Mouse (Mus musculus): ENCODE measurements around the gene Prss56. TPM values are rescaled to one million over a fixed set of nuclear protein-coding genes. Genes with fewer than 3 reads are reported as not detected.

Prss56 gene
- polyA plus RNA-seq, 1 experiment, result not detected

GRCm38 (mm10) chr1:87200811-87201210, 17.7 kb downstream of the Prss56 start:
- H3K36me3 ChIP-seq (replicated peaks; ENCODE audit: low read length), result no peaks in the 10 kb centered on the region
- H3K9me3 ChIP-seq, result peaks cover 14% of the 10 kb centered on the region

DNA sequence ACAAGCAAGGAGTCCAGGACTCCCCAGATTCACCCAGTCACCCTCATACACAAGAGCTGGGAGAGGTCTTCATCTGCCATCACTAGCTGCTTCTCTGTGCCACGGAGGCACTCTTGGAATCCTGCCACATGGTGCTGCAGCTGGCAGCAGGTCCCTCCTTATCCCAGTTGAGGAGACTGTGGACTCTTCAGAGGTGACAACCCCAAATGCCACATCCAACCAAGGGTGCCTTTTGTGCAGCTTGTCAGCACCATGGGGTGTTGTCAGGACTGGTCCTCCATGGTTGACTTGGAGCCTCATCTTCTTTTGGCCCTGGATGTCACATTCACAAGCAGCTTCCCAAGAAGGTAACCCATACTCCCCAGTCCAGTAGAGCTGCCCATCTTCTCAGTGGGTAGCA, 18.7 kb downstream of the Prss56 start:
- TF ChIP-seq GATA1 (IDR thresholded peaks at IDR 0.05; ENCODE audit: borderline replicate concordance, low read length) (no peak), FLI1 (IDR thresholded peaks at IDR 0.05; ENCODE audit: low read length) (no peak)
- H3K9me3 ChIP-seq, result peaks cover 14% of the 10 kb centered on the region

More at GRCm38 (mm10) chr1:87200811-87201210, 17.7 kb downstream of the Prss56 start:
- Histone ChIP-seq H3K4me1 (peaks cover 8% of the 10 kb centered on the region), H3K27me3 (replicated peaks) (peaks cover 76% of the 10 kb centered on the region), H3K4me3 (replicated peaks) (no peak overlapping the region)
- TF ChIP-seq FLI1 (IDR thresholded peaks at IDR 0.05; ENCODE audit: low read length) (no peak), GATA1 (IDR thresholded peaks at IDR 0.05; ENCODE audit: borderline replicate concordance, low read length) (no peak)

GRCm38 (mm10) chr1:87203779-87204178, 20.7 kb downstream of the Prss56 start:
- peaks cover 15% of the 10 kb centered on the region for H3K4me1 ChIP-seq
- H3K27me3 ChIP-seq (replicated peaks), result peaks cover 88% of the 10 kb centered on the region
- H3K9me3 ChIP-seq, result peaks cover 14% of the 10 kb centered on the region
- TF ChIP-seq FLI1 (IDR thresholded peaks at IDR 0.05; ENCODE audit: low read length), result no peak
- no peak for TF ChIP-seq GATA1 (IDR thresholded peaks at IDR 0.05; ENCODE audit: borderline replicate concordance, low read length)
- H3K36me3 ChIP-seq (replicated peaks; ENCODE audit: low read length), result no peaks in the 10 kb centered on the region
- no peak overlapping the region for H3K4me3 ChIP-seq (replicated peaks)

More for the DNA sequence above, 18.7 kb downstream of the Prss56 start:
- Histone ChIP-seq H3K4me1 (peaks cover 12% of the 10 kb centered on the region), H3K4me3 (replicated peaks) (no peak overlapping the region), H3K27me3 (replicated peaks) (peaks cover 84% of the 10 kb centered on the region), H3K36me3 (replicated peaks; ENCODE audit: low read length) (no peaks in the 10 kb centered on the region)

- Histone ChIP-seq H3K36me3 (replicated peaks; ENCODE audit: low read length) (no peaks in the 10 kb centered on the region), H3K9me3 (peaks cover 14% of the 10 kb centered on the region), H3K4me3 (replicated peaks) (no peak within 1 kb of the TSS), H3K27me3 (replicated peaks) (peaks cover 87% of the 10 kb centered on the region), H3K4me1 (peaks cover 15% of the 10 kb centered on the region)
- TF ChIP-seq GATA1 (IDR thresholded peaks at IDR 0.05; ENCODE audit: borderline replicate concordance, low read length) (no peak), FLI1 (IDR thresholded peaks at IDR 0.05; ENCODE audit: low read length) (no peak)
Measured at GRCm38 (mm10) chr1:87204465-87204864, 21.4 kb downstream of the Prss56 start, which contains the start of gene Chrng. TSS of gene Chrng (plus strand) at chr1:87204657.

DNA sequence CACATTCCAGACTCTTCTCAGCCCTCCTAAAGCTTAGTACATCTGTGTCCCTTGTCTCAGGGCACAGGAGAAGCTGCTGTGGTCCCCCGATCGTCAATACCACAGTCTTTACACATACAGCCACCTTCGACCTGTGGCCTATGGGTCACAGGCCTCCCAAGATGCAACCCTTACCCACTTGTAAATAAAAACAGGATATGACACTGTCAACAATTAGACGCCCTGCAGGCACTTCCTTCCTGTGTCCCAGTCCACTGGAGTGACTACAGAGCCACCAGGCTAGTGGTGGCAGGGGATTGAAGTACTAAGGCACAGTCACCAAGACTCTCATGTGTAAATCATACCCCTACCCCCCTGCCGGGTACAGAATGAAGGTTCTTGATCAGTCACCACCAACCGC, 21.9 kb downstream of the Prss56 start:
- Histone ChIP-seq H3K4me1 (peaks cover 15% of the 10 kb centered on the region), H3K4me3 (replicated peaks) (no peak overlapping the region), H3K9me3 (peaks cover 14% of the 10 kb centered on the region), H3K36me3 (replicated peaks; ENCODE audit: low read length) (no peaks in the 10 kb centered on the region), H3K27me3 (replicated peaks) (peaks cover 85% of the 10 kb centered on the region)
- TF ChIP-seq FLI1 (IDR thresholded peaks at IDR 0.05; ENCODE audit: low read length) (no peak), GATA1 (IDR thresholded peaks at IDR 0.05; ENCODE audit: borderline replicate concordance, low read length) (no peak)

GRCm38 (mm10) chr1:87205502-87205901, 22.4 kb downstream of the Prss56 start:
- TF ChIP-seq GATA1 (IDR thresholded peaks at IDR 0.05; ENCODE audit: borderline replicate concordance, low read length) (no peak), FLI1 (IDR thresholded peaks at IDR 0.05; ENCODE audit: low read length) (no peak)
- no peaks in the 10 kb centered on the region for H3K36me3 ChIP-seq (replicated peaks; ENCODE audit: low read length)
- H3K9me3 ChIP-seq, result peaks cover 14% of the 10 kb centered on the region
- H3K4me1 ChIP-seq, result peaks cover 15% of the 10 kb centered on the region
- H3K27me3 ChIP-seq (replicated peaks), result peaks cover 85% of the 10 kb centered on the region
- H3K4me3 ChIP-seq (replicated peaks), result no peak overlapping the region

DNA sequence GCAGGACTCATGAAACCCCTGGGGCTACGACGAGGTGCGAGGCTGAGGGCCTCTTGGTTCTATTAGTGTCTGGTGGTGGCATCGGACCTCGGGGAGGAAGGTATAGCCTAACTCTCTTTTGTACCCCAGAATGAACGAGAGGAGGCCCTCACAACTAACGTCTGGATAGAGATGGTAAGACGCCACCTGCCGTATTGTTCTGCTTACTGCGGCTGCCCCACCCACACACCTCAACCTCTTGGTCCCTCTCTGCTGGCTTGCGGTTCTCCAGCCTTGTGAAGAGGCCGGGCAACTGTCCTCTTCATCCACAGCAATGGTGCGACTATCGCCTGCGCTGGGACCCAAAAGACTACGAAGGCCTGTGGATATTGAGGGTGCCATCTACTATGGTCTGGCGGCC, 23.2 kb downstream of the Prss56 start:
- no peak for TF ChIP-seq GATA1 (IDR thresholded peaks at IDR 0.05; ENCODE audit: borderline replicate concordance, low read length)
- no peak for TF ChIP-seq FLI1 (IDR thresholded peaks at IDR 0.05; ENCODE audit: low read length)
- Histone ChIP-seq H3K4me1 (peaks cover 18% of the 10 kb centered on the region), H3K9me3 (peaks cover 14% of the 10 kb centered on the region), H3K27me3 (replicated peaks) (peaks cover 79% of the 10 kb centered on the region), H3K36me3 (replicated peaks; ENCODE audit: low read length) (no peaks in the 10 kb centered on the region), H3K4me3 (replicated peaks) (no peak overlapping the region)

DNA sequence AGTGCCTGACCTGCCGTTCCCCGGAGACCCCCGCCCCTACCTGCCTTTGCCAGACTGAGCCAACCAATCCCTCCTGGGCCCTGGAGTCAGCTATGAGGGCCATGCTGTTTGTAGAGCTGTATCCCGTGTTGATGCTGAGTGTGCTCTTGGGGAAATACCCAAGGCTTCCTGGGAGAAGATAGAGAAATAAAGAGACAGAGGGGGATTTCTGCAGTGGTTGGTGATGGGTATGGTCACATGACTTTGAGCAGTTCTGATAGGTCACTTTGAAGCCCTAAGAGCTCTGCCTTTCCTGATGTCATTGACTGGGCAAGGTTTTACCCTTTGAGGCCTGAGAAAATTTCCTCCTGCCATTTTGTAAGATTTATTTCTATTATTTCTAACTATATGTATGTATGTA, 28.3 kb downstream of the Prss56 start:
- H3K36me3 ChIP-seq (replicated peaks; ENCODE audit: low read length), result peaks cover 7% of the 10 kb centered on the region
- H3K9me3 ChIP-seq, result no peaks in the 10 kb centered on the region
- peaks cover 34% of the 10 kb centered on the region for H3K4me1 ChIP-seq
- peaks cover 36% of the 10 kb centered on the region for H3K27me3 ChIP-seq (replicated peaks)
- no peak for TF ChIP-seq GATA1 (IDR thresholded peaks at IDR 0.05; ENCODE audit: borderline replicate concordance, low read length)
- TF ChIP-seq FLI1 (IDR thresholded peaks at IDR 0.05; ENCODE audit: low read length), result no peak
- peak overlapping the region; percentile 38 for H3K4me3 ChIP-seq (replicated peaks)

GRCm38 (mm10) chr1:87213735-87214704, 30.9 kb downstream of the Prss56 start, which contains the start of gene Eif4e2:
TSS of gene Eif4e2 (plus strand) at chr1:87213914.
- Histone ChIP-seq H3K4me3 (replicated peaks) (peak within 1 kb of the TSS; percentile 98), H3K27me3 (replicated peaks) (peaks cover 10% of the 10 kb centered on the region), H3K4me1 (peaks cover 55% of the 10 kb centered on the region), H3K36me3 (replicated peaks; ENCODE audit: low read length) (peaks cover 24% of the 10 kb centered on the region), H3K9me3 (no peaks in the 10 kb centered on the region)
- peak; percentile 81; the same call in 1 of the 2 replicates for TF ChIP-seq FLI1 (IDR thresholded peaks at IDR 0.05; ENCODE audit: low read length)
- TF ChIP-seq GATA1 (IDR thresholded peaks at IDR 0.05; ENCODE audit: borderline replicate concordance, low read length), result no peak

DNA sequence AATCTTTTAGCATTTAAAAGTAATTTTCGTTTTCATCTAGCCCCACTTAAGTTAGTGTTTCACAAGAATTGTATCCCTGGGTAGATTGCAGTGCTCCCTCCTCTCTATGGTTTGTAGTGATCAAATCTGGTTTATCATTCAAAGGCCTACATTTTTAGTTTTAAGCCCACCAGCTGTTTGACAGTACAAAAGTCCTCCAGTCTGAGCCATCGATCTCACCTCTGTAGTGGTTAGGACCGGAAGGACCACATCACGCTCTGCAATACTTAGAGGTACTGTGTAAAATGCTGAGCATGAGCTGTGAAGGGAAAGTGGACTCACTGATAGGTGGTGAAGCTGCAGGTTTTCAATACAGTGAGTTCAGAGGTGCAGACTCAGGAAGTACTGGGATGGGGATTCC, 31.6 kb downstream of the Prss56 start:
- no peak for TF ChIP-seq FLI1 (IDR thresholded peaks at IDR 0.05; ENCODE audit: low read length)
- no peak for TF ChIP-seq GATA1 (IDR thresholded peaks at IDR 0.05; ENCODE audit: borderline replicate concordance, low read length)
- no peaks in the 10 kb centered on the region for H3K9me3 ChIP-seq
- peaks cover 31% of the 10 kb centered on the region for H3K36me3 ChIP-seq (replicated peaks; ENCODE audit: low read length)
- H3K4me3 ChIP-seq (replicated peaks), result peak overlapping the region; percentile 98
- H3K27me3 ChIP-seq (replicated peaks), result peaks cover 4% of the 10 kb centered on the region
- H3K4me1 ChIP-seq, result peaks cover 60% of the 10 kb centered on the region

Measured in megakaryocyte, embryonic 14.5 days (primary cell).